8 mouse cellular contexts compared by ENCODE assay signal in the genomic region with DNA sequence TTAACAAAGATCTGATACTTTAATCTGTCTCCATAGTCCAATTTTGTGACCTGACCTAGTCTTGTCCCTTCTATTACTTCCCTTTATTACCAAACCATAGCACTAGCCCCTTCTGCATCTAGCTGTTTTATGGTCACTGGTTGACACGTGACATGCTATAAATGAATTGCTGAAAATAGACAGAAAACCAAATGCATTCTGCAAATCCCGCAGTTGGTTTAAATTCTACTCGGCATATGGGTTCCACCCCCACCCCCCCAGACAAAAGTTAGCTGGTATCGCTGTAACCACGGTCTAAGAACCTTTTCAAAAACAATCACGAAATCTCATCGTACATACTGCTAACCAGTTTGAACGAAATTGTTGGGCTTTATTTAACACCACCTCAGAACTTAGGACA. TPM values are rescaled to one million over a fixed set of nuclear protein-coding genes. Genes with fewer than 3 reads are reported as not detected.
DNase-seq lines count a peak whose midpoint lies in the region; ATAC-seq and TF ChIP-seq lines count a peak whose summit lies in the region.

No protein-coding gene starts in this region.

- 5% methylated on average over 8 of the region's 8 CpGs for WGBS in heart, embryonic 12.5 days

- H3K9me3 ChIP-seq in heart, embryonic 12.5 days (replicated peaks) = no peaks in the 10 kb centered on the region
- H3K9me3 ChIP-seq in MEL (replicated peaks; ENCODE audit: insufficient read depth, low read length) = no peaks in the 10 kb centered on the region

- no peak for DNase-seq in heart, postnatal 10 days
- DNase-seq in MEL (ENCODE audit: low read depth, low spot score) = peak; percentile 65
- no peak for DNase-seq in left cerebral cortex, adult 11 months (ENCODE audit: low spot score)
- DNase-seq in layer of hippocampus, postnatal 36 days = no peak
- DNase-seq in left cerebral cortex, postnatal 14 days (ENCODE audit: low spot score in 2 of 2) = no peak

- no peak for TF ChIP-seq POLR2A in MEL (IDR thresholded peaks at IDR 0.05; ENCODE audit: control insufficient read depth in 1 of 2, insufficient read depth in 1 of 2, low read depth in 1 of 2, low read length in 2 of 2, poor library complexity in 1 of 2)

- no peak for TF ChIP-seq RAD21 in MEL (IDR thresholded peaks at IDR 0.05; ENCODE audit: low read depth, low read length)

- no peak for TF ChIP-seq EP300 in MEL (IDR thresholded peaks at IDR 0.05; ENCODE audit: low read depth in 1 of 2, low read length in 2 of 2)

- peak overlapping the region; percentile 94 for H3K9ac ChIP-seq in heart, embryonic 12.5 days
- peak overlapping the region; percentile 100 for H3K9ac ChIP-seq in MEL (ENCODE audit: control insufficient read depth, low read depth, low read length, poor library complexity, severe bottlenecking)

- H3K4me1 ChIP-seq in heart, embryonic 12.5 days (replicated peaks) = peaks cover 14% of the 10 kb centered on the region
- H3K4me1 ChIP-seq in MEL (ENCODE audit: control insufficient read depth in 1 of 2, insufficient read depth in 2 of 2, low read length in 2 of 2) = peaks cover 13% of the 10 kb centered on the region in 2 experiments

- no peak for TF ChIP-seq CTCF in MEL (IDR thresholded peaks at IDR 0.05 in 2 of 3, conservative IDR thresholded peaks at IDR 0.05 in 1 of 3; ENCODE audit: control insufficient read depth in 1 of 3, insufficient read depth in 1 of 3, low read depth in 2 of 3, low read length in 3 of 3, poor library complexity in 1 of 3, severe bottlenecking in 1 of 3)

- H3K79me2 ChIP-seq in MEL (ENCODE audit: control insufficient read depth, insufficient read depth, low read length, poor library complexity) = peaks cover 36% of the 10 kb centered on the region

- H3K4me3 ChIP-seq in heart, embryonic 12.5 days = peak overlapping the region; percentile 84
- H3K4me3 ChIP-seq in MEL (ENCODE audit: control insufficient read depth in 1 of 2, insufficient read depth in 1 of 2, low read depth in 2 of 2, low read length in 2 of 2) = peak overlapping the region; percentile 97 to 99

- intact Hi-C loops in heart, postnatal 10 days (cut with DNase I) = no loop called here
- intact Hi-C loops in left cerebral cortex, postnatal 14 days (cut with DNase I) = no loop called here

- peak overlapping the region; percentile 89; the same call in 1 of the 2 replicates for H3K27ac ChIP-seq in heart, embryonic 12.5 days (ENCODE audit: poor library complexity, severe bottlenecking)
- peak overlapping the region; percentile 87 for H3K27ac ChIP-seq in MEL (ENCODE audit: control insufficient read depth, low read depth, low read length)

- H3K27me3 ChIP-seq in heart, embryonic 12.5 days (replicated peaks) = no peaks in the 10 kb centered on the region
- no peaks in the 10 kb centered on the region for H3K27me3 ChIP-seq in MEL (ENCODE audit: control insufficient read depth in 1 of 2, insufficient read depth in 2 of 2, low read length in 2 of 2)

- peak overlapping the region; percentile 74 for H3K4me2 ChIP-seq in heart, embryonic 12.5 days

- peaks cover 10% of the 10 kb centered on the region for H3K36me3 ChIP-seq in heart, embryonic 12.5 days
- peaks cover 9 to 20% of the 10 kb centered on the region in 2 experiments for H3K36me3 ChIP-seq in MEL (ENCODE audit: control insufficient read depth in 1 of 2, insufficient read depth in 2 of 2, low read length in 2 of 2)

- no peak for ATAC-seq in heart, embryonic 12.5 days (ENCODE audit: insufficient number of reproducible peaks, low FRiP score)
- peak; percentile 25 for ATAC-seq in granulocyte monocyte progenitor cell, adult 5-6 weeks (replicated peaks; ENCODE audit: poor library complexity, severe bottlenecking)
- 0 out of 2 replicates have a peak, but pooled peaks have one; percentile 14 for ATAC-seq in megakaryocyte-erythroid progenitor cell, adult 5-6 weeks (replicated peaks; ENCODE audit: low FRiP score, low TSS enrichment, poor library complexity, severe bottlenecking)

TF ChIP-seq in MEL, 35 proteins besides CTCF, POLR2A, EP300 and RAD21:
- TF ChIP-seq MAFK (IDR thresholded peaks at IDR 0.05; ENCODE audit: borderline replicate concordance, low read depth, low read length) = no peak
- TF ChIP-seq BHLHE40 (IDR thresholded peaks at IDR 0.05; ENCODE audit: borderline replicate concordance, low read depth, low read length) = peak; percentile 67; the same call in 1 of the 2 replicates
- TF ChIP-seq SIN3A (IDR thresholded peaks at IDR 0.05; ENCODE audit: low read length) = peak; percentile 66; the same call in 1 of the 2 replicates
- no peak for TF ChIP-seq ELF1 (IDR thresholded peaks at IDR 0.05; ENCODE audit: low read depth, low read length)
- peak in 1 of 2 experiments; percentile 41; a peak in 1 of 4 replicates for TF ChIP-seq USF2 (IDR thresholded peaks at IDR 0.05; ENCODE audit: borderline replicate concordance in 1 of 2, insufficient read depth in 1 of 2, low read depth in 1 of 2, low read length in 2 of 2)
- peak; percentile 85 for TF ChIP-seq MXI1 (IDR thresholded peaks at IDR 0.05; ENCODE audit: low read depth, low read length)
- no peak for TF ChIP-seq ZMIZ1 (IDR thresholded peaks at IDR 0.05; ENCODE audit: low read depth, low read length)
- no peak for TF ChIP-seq GATA1 (IDR thresholded peaks at IDR 0.05; ENCODE audit: low read depth, low read length)
- peak; percentile 80 for TF ChIP-seq USF1 (IDR thresholded peaks at IDR 0.05; ENCODE audit: low read depth, low read length)
TF ChIP-seq in MEL: peak in this region for 5.

RNA-seq across cellular contexts. Expression of a gene that starts 1.0 kb away (rescaled TPM):
- 43.1 and 44.8 TPM in 2 replicates for polyA plus RNA-seq in heart, embryonic 12.5 days (2016; fragmentation: Nextera tagmentation; extraction: Ambion mirVana)
- 10 to 100 TPM; 28.9 to 32.2 TPM for total RNA-seq in heart, postnatal 10 days (2021)
- 56.2 and 58.3 TPM in 2 replicates for total RNA-seq in MEL (2012; rRNA removed)
- polyA plus RNA-seq in MEL (2012; ENCODE audit: insufficient read depth in 1 of 2, insufficient read length in 2 of 2, low read depth in 1 of 2, low replicate concordance in 2 of 2, missing spikeins in 1 of 2) = 10 to 100 TPM in 1 of 2 experiments, not detected in 1; 57.4 TPM
- total RNA-seq in granulocyte monocyte progenitor cell, adult 5-6 weeks (2014; fragmentation: Nextera tagmentation) = 97.0 and 97.9 TPM in 2 replicates
- total RNA-seq in granulocyte monocyte progenitor cell, adult 5-6 weeks (2017) = 96.8 and 111 TPM in 2 replicates
- total RNA-seq in megakaryocyte-erythroid progenitor cell, adult 5-6 weeks (2014; fragmentation: Nextera tagmentation) = 48.1 and 53.9 TPM in 2 replicates
- 83.5 and 95.2 TPM in 2 replicates for total RNA-seq in megakaryocyte-erythroid progenitor cell, adult 5-6 weeks (2017)
- 10 to 100 TPM; 39.9 to 40.7 TPM for total RNA-seq in layer of hippocampus, postnatal 36 days (2021)
- total RNA-seq in left cerebral cortex, postnatal 14 days (2021) = 10 to 100 TPM; 41.9 to 43.7 TPM

RNA-seq across cellular contexts. Expression of a gene that starts 45.8 kb away (rescaled TPM):
- 214 and 218 TPM in 2 replicates for polyA plus RNA-seq in heart, embryonic 12.5 days (2016; fragmentation: Nextera tagmentation; extraction: Ambion mirVana)
- 10 to 100 TPM; 19.3 to 27.8 TPM for total RNA-seq in heart, postnatal 10 days (2021)
- 139 and 185 TPM in 2 replicates for total RNA-seq in MEL (2012; rRNA removed)
- 100 to 1,000 TPM; 229 to 682 TPM for polyA plus RNA-seq in MEL (2012; ENCODE audit: insufficient read depth in 1 of 2, insufficient read length in 2 of 2, low read depth in 1 of 2, low replicate concordance in 2 of 2, missing spikeins in 1 of 2)
- 26.8 and 43.5 TPM in 2 replicates for total RNA-seq in granulocyte monocyte progenitor cell, adult 5-6 weeks (2014; fragmentation: Nextera tagmentation)
- total RNA-seq in granulocyte monocyte progenitor cell, adult 5-6 weeks (2017) = 231 and 274 TPM in 2 replicates
- 99.3 and 102 TPM in 2 replicates for total RNA-seq in megakaryocyte-erythroid progenitor cell, adult 5-6 weeks (2014; fragmentation: Nextera tagmentation)
- 150 and 153 TPM in 2 replicates for total RNA-seq in megakaryocyte-erythroid progenitor cell, adult 5-6 weeks (2017)
- total RNA-seq in layer of hippocampus, postnatal 36 days (2021) = 1 to 10 TPM; 1.1 to 1.2 TPM
- 1 to 10 TPM; 2.1 to 2.9 TPM for total RNA-seq in left cerebral cortex, postnatal 14 days (2021)

RNA-seq across cellular contexts. Expression of a gene that starts 56.5 kb away (rescaled TPM):
- 21.8 and 24.0 TPM in 2 replicates for polyA plus RNA-seq in heart, embryonic 12.5 days (2016; fragmentation: Nextera tagmentation; extraction: Ambion mirVana)
- 1 to 10 TPM; 2.1 to 2.8 TPM for total RNA-seq in heart, postnatal 10 days (2021)
- total RNA-seq in MEL (2012; rRNA removed) = 32.2 and 33.3 TPM in 2 replicates
- polyA plus RNA-seq in MEL (2012; ENCODE audit: insufficient read depth in 1 of 2, insufficient read length in 2 of 2, low read depth in 1 of 2, low replicate concordance in 2 of 2, missing spikeins in 1 of 2) = 10 to 100 TPM in 1 of 2 experiments, not detected in 1; 48.8 TPM
- total RNA-seq in granulocyte monocyte progenitor cell, adult 5-6 weeks (2014; fragmentation: Nextera tagmentation) = 37.1 and 51.9 TPM in 2 replicates
- total RNA-seq in granulocyte monocyte progenitor cell, adult 5-6 weeks (2017) = 56.6 and 69.5 TPM in 2 replicates
- total RNA-seq in megakaryocyte-erythroid progenitor cell, adult 5-6 weeks (2014; fragmentation: Nextera tagmentation) = 58.3 and 100 TPM in 2 replicates
- 67.0 and 95.9 TPM in 2 replicates for total RNA-seq in megakaryocyte-erythroid progenitor cell, adult 5-6 weeks (2017)
- total RNA-seq in layer of hippocampus, postnatal 36 days (2021) = under 1 TPM in 1 of 2 experiments, not detected in 1; 0.57 TPM
- total RNA-seq in left cerebral cortex, postnatal 14 days (2021) = under 1 TPM; 0.66 to 0.72 TPM

Comparison
In these comparisons a context has a peak if more than half of its experiments do, and no peak if none do; other contexts are left out.
1. RNA of a gene that starts 45.8 kb away (total RNA-seq): 26.8 to 274 TPM in granulocyte monocyte progenitor cell, adult 5-6 weeks, 99.3 to 153 TPM in megakaryocyte-erythroid progenitor cell, adult 5-6 weeks, 139 to 185 TPM in MEL and 19.3 to 27.8 TPM in heart, postnatal 10 days; 2.1 to 2.9 TPM in left cerebral cortex, postnatal 14 days and 1.1 to 1.2 TPM in layer of hippocampus, postnatal 36 days; every median in the first group is over 4 times any median in the second.